Mouse (Mus musculus) thymus, postnatal 25 days (tissue): ENCODE results near the gene Gpr34.

Experiments used
- DNase-seq: peaks from one replicate; pipeline ENCODE4 v3.0.0; 2022

The Gpr34 gene

GRCm38 (mm10) chrX:13631599-13632283, at the start of gene Gpr34:
TSS of gene Gpr34 (plus strand) at chrX:13632089.
- no peak for DNase-seq

GRCm38 (mm10) chrX:13599373-13599772, 32.5 kb upstream of the Gpr34 start:
- DNase-seq: no peak

- no peak for DNase-seq
Observed at GRCm38 (mm10) chrX:13599966-13600365, 31.9 kb upstream of the Gpr34 start.

- DNase-seq: no peak
Observed at GRCm38 (mm10) chrX:13606741-13607140, 25.1 kb upstream of the Gpr34 start.

GRCm38 (mm10) chrX:13607752-13608151, 24.1 kb upstream of the Gpr34 start:
- no peak for DNase-seq

GRCm38 (mm10) chrX:13611114-13611513, 20.8 kb upstream of the Gpr34 start:
- DNase-seq: no peak

- no peak for DNase-seq
Observed at GRCm38 (mm10) chrX:13612115-13612514, 19.8 kb upstream of the Gpr34 start.

GRCm38 (mm10) chrX:13616726-13617125, 15.2 kb upstream of the Gpr34 start:
- DNase-seq: no peak

- no peak for DNase-seq
Observed at GRCm38 (mm10) chrX:13617294-13617693, 14.6 kb upstream of the Gpr34 start.

- DNase-seq: no peak
Observed at GRCm38 (mm10) chrX:13618476-13618875, 13.4 kb upstream of the Gpr34 start.

GRCm38 (mm10) chrX:13621473-13621872, 10.4 kb upstream of the Gpr34 start:
- DNase-seq: no peak

GRCm38 (mm10) chrX:13622654-13623053, 9.2 kb upstream of the Gpr34 start:
- DNase-seq: no peak

- DNase-seq: no peak
Observed at GRCm38 (mm10) chrX:13636398-13636797, 4.5 kb downstream of the Gpr34 start.

- no peak for DNase-seq
Observed at GRCm38 (mm10) chrX:13638894-13639293, 7.0 kb downstream of the Gpr34 start.

- no peak for DNase-seq
Observed at GRCm38 (mm10) chrX:13651889-13652288, 20.0 kb downstream of the Gpr34 start.

- DNase-seq: no peak
Observed at GRCm38 (mm10) chrX:13652291-13652690, 20.4 kb downstream of the Gpr34 start.

- DNase-seq: peak; percentile 25
Observed at GRCm38 (mm10) chrX:13655005-13655421, 23.1 kb downstream of the Gpr34 start.

GRCm38 (mm10) chrX:13655906-13656305, 24.0 kb downstream of the Gpr34 start:
- peak; percentile 16 for DNase-seq

- DNase-seq: peak; percentile 44
Observed at GRCm38 (mm10) chrX:13656721-13657120, 24.8 kb downstream of the Gpr34 start.

GRCm38 (mm10) chrX:13658616-13659140, 26.8 kb downstream of the Gpr34 start:
- no peak for DNase-seq

- no peak for DNase-seq
Observed at GRCm38 (mm10) chrX:13659201-13659890, 27.5 kb downstream of the Gpr34 start.

GRCm38 (mm10) chrX:13661063-13661462, 29.2 kb downstream of the Gpr34 start, which contains the start of gene Gpr82:
TSS of gene Gpr82 (plus strand) at chrX:13661363.
- DNase-seq: no peak

- DNase-seq: peak; percentile 6
Observed at GRCm38 (mm10) chrX:13668867-13669266, 37.0 kb downstream of the Gpr34 start.

- DNase-seq: no peak
Observed at GRCm38 (mm10) chrX:13670342-13670741, 38.5 kb downstream of the Gpr34 start.
